Mouse (Mus musculus): Measurements from ENCODE around the gene Dhx32. TPM values are rescaled to one million over a fixed set of nuclear protein-coding genes. Genes with fewer than 3 reads are reported as not detected.

Dhx32 gene
- polyA plus RNA-seq, 1 experiment: 28.1 TPM

GRCm38 (mm10) chr7:133740558-133740957, 42.0 kb downstream of the Dhx32 start:
- Histone ChIP-seq H3K4me3 (ENCODE audit: insufficient read depth, low read length) (no peak overlapping the region), H3K27ac (ENCODE audit: insufficient read depth, low read length) (no peak overlapping the region), H3K4me1 (ENCODE audit: control insufficient read depth, insufficient read depth, low read length) (peaks cover 9% of the 10 kb centered on the region)
- TF ChIP-seq POLR2A (IDR thresholded peaks at IDR 0.05; ENCODE audit: extremely low read depth, insufficient read depth, low read length) (no peak), CTCF (IDR thresholded peaks at IDR 0.05; ENCODE audit: extremely low read depth, insufficient read depth, low read length) (no peak)

GRCm38 (mm10) chr7:133731971-133732645, 50.4 kb downstream of the Dhx32 start:
- H3K27ac ChIP-seq (ENCODE audit: insufficient read depth, low read length): no peak overlapping the region
- no peak overlapping the region for H3K4me3 ChIP-seq (ENCODE audit: insufficient read depth, low read length)
- TF ChIP-seq CTCF (IDR thresholded peaks at IDR 0.05; ENCODE audit: extremely low read depth, insufficient read depth, low read length) (no peak), POLR2A (IDR thresholded peaks at IDR 0.05; ENCODE audit: extremely low read depth, insufficient read depth, low read length) (no peak)
- peaks cover 5% of the 10 kb centered on the region for H3K4me1 ChIP-seq (ENCODE audit: control insufficient read depth, insufficient read depth, low read length)

GRCm38 (mm10) chr7:133730324-133731191, 52.0 kb downstream of the Dhx32 start:
- no peak for TF ChIP-seq POLR2A (IDR thresholded peaks at IDR 0.05; ENCODE audit: extremely low read depth, insufficient read depth, low read length)
- TF ChIP-seq CTCF (IDR thresholded peaks at IDR 0.05; ENCODE audit: extremely low read depth, insufficient read depth, low read length): no peak
- H3K27ac ChIP-seq (ENCODE audit: insufficient read depth, low read length): no peak overlapping the region
- peaks cover 5% of the 10 kb centered on the region for H3K4me1 ChIP-seq (ENCODE audit: control insufficient read depth, insufficient read depth, low read length)
- no peak overlapping the region for H3K4me3 ChIP-seq (ENCODE audit: insufficient read depth, low read length)

- H3K27ac ChIP-seq (ENCODE audit: insufficient read depth, low read length): no peak overlapping the region
- TF ChIP-seq POLR2A (IDR thresholded peaks at IDR 0.05; ENCODE audit: extremely low read depth, insufficient read depth, low read length) (no peak), CTCF (IDR thresholded peaks at IDR 0.05; ENCODE audit: extremely low read depth, insufficient read depth, low read length) (no peak)
- H3K4me3 ChIP-seq (ENCODE audit: insufficient read depth, low read length): no peak overlapping the region
- peaks cover 5% of the 10 kb centered on the region for H3K4me1 ChIP-seq (ENCODE audit: control insufficient read depth, insufficient read depth, low read length)
These were observed 53.2 kb downstream of the Dhx32 start for GRCm38 (mm10) chr7:133729351-133729750.

GRCm38 (mm10) chr7:133727027-133727426, 55.5 kb downstream of the Dhx32 start:
- H3K4me1 ChIP-seq (ENCODE audit: control insufficient read depth, insufficient read depth, low read length): peaks cover 3% of the 10 kb centered on the region
- H3K4me3 ChIP-seq (ENCODE audit: insufficient read depth, low read length): no peak overlapping the region
- TF ChIP-seq CTCF (IDR thresholded peaks at IDR 0.05; ENCODE audit: extremely low read depth, insufficient read depth, low read length): no peak
- TF ChIP-seq POLR2A (IDR thresholded peaks at IDR 0.05; ENCODE audit: extremely low read depth, insufficient read depth, low read length): no peak
- no peak overlapping the region for H3K27ac ChIP-seq (ENCODE audit: insufficient read depth, low read length)

GRCm38 (mm10) chr7:133725571-133725970, 57.0 kb downstream of the Dhx32 start:
- Histone ChIP-seq H3K4me1 (ENCODE audit: control insufficient read depth, insufficient read depth, low read length) (no peaks in the 10 kb centered on the region; the same call in 1 of the 2 replicates), H3K27ac (ENCODE audit: insufficient read depth, low read length) (no peak overlapping the region)
- TF ChIP-seq POLR2A (IDR thresholded peaks at IDR 0.05; ENCODE audit: extremely low read depth, insufficient read depth, low read length) (no peak), CTCF (IDR thresholded peaks at IDR 0.05; ENCODE audit: extremely low read depth, insufficient read depth, low read length) (no peak)

GRCm38 (mm10) chr7:133724844-133725243, 57.7 kb downstream of the Dhx32 start:
- H3K4me1 ChIP-seq (ENCODE audit: control insufficient read depth, insufficient read depth, low read length): no peaks in the 10 kb centered on the region; the same call in 1 of the 2 replicates
- no peak overlapping the region for H3K4me3 ChIP-seq (ENCODE audit: insufficient read depth, low read length)
- H3K27ac ChIP-seq (ENCODE audit: insufficient read depth, low read length): no peak overlapping the region
- TF ChIP-seq CTCF (IDR thresholded peaks at IDR 0.05; ENCODE audit: extremely low read depth, insufficient read depth, low read length) (no peak), POLR2A (IDR thresholded peaks at IDR 0.05; ENCODE audit: extremely low read depth, insufficient read depth, low read length) (no peak)

More at GRCm38 (mm10) chr7:133725571-133725970, 57.0 kb downstream of the Dhx32 start:
- H3K4me3 ChIP-seq (ENCODE audit: insufficient read depth, low read length): no peak overlapping the region

GRCm38 (mm10) chr7:133720616-133721015, 61.9 kb downstream of the Dhx32 start:
- TF ChIP-seq CTCF (IDR thresholded peaks at IDR 0.05; ENCODE audit: extremely low read depth, insufficient read depth, low read length) (no peak), POLR2A (IDR thresholded peaks at IDR 0.05; ENCODE audit: extremely low read depth, insufficient read depth, low read length) (no peak)
- Histone ChIP-seq H3K27ac (ENCODE audit: insufficient read depth, low read length) (no peak overlapping the region), H3K4me1 (ENCODE audit: control insufficient read depth, insufficient read depth, low read length) (no peaks in the 10 kb centered on the region; the same call in 1 of the 2 replicates), H3K4me3 (ENCODE audit: insufficient read depth, low read length) (no peak overlapping the region)

- TF ChIP-seq CTCF (IDR thresholded peaks at IDR 0.05; ENCODE audit: extremely low read depth, insufficient read depth, low read length): no peak
- Histone ChIP-seq H3K4me1 (ENCODE audit: control insufficient read depth, insufficient read depth, low read length) (no peaks in the 10 kb centered on the region; the same call in 1 of the 2 replicates), H3K4me3 (ENCODE audit: insufficient read depth, low read length) (no peak overlapping the region), H3K27ac (ENCODE audit: insufficient read depth, low read length) (no peak overlapping the region)
These were observed 63.9 kb downstream of the Dhx32 start for GRCm38 (mm10) chr7:133718580-133718979.
